Mouse (Mus musculus): ENCODE results near the gene Atp2c2.

The Atp2c2 gene

DNA sequence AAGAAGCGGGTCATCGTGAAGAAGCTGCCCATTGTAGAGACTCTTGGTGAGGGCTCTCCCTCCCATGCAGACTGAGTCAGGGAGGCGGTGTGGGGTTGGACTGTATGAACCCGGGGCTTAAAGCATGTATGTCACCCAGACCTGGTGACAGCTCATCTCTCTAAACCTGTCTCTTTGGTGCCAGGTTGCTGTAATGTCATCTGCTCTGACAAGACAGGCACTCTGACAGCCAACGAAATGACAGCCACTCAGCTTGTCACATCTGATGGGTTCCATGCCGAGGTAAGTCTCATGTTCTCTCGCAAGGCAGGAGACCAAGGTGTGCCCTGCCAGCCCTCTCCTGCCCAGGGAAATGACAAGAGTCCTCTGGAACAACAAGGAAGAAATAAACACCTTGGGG, 42.6 kb downstream of the Atp2c2 start:
- DNase-seq (ENCODE audit: low spot score in 2 of 2), result no peak

GRCm38 (mm10) chr8:119743291-119744026, 43.6 kb downstream of the Atp2c2 start:
- DNase-seq (ENCODE audit: low spot score in 2 of 2), result peak; percentile 28 to 44

DNA sequence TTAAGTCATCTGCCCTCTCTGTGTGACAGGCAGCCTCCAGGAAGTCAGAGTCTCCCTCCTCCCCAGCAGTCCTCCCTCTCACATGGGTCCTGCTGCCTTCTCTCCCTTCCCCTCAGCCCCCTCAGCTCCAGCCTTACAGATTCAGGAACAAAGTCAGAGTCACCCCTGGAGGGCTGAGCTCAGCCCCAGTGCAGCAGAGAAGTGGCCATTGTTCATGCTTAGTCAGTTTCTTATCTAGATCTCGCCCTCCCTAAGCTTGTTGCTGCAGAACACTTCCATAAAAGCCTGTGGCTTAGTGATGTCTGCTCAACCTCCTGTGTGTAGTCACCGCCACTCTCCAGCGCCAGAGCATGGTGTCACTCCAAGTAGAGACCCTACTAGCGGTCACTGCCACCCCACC, 44.8 kb downstream of the Atp2c2 start:
- DNase-seq (ENCODE audit: low spot score in 2 of 2), result no peak

- no peak for DNase-seq (ENCODE audit: low spot score in 2 of 2)
Observed at GRCm38 (mm10) chr8:119755238-119756146, 55.7 kb downstream of the Atp2c2 start.

DNA sequence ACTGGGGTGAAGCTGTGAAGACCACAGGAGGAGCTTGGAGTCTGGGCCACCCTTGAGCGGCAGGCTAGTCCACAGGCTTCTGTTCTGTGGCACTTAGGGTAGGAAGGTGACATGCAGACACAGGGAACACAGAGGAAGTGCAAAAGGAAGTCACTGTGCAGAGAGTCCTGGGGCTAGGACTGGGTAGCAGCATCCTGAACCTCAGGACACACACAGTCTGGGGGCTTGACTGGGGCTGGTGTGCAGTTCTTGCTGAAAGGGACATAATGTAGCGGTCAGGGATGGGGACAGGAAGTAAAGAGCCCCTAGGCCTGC, 56.3 kb downstream of the Atp2c2 start:
- DNase-seq (ENCODE audit: low spot score in 2 of 2), result no peak

DNA sequence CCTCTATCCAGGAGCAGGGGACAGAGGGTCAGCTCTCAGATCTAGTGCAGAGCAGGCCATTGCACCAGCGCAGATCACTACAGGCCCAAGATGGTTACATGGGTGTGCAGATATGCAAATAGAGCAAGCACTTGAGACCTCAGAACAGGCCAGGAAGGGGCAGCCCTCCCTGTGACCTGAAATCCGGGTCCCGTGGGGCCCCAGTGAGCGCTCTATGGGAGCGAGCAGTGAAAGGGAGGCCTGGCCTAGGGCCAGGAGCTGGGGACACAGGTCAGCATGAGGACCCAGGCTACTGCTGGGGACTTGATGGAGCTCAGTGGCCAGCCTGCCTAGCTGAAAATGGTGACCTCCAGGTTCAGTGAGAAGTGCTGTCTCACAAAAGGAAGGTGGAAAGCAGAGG, 56.7 kb downstream of the Atp2c2 start:
- DNase-seq (ENCODE audit: low spot score in 2 of 2), result no peak

DNA sequence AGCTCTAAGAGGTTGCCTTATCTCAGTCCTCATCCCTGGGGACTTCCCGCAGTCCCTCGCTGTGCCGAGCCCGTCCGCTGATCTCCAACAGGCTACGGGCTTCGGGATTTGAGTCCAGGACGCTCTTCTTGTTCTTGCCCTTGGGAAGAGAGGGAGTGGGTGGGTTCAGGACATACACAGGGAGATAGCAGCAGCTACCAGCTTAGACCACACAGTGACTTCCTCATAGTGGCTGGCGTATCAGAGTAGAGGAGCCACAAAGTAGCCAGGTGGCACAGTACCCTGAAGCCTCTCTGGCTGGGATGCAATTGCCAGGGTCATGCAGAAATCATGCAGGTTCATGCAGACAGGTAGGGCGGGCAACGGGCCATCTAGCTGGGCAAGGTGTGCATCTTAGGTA, 61.9 kb downstream of the Atp2c2 start:
- no peak for DNase-seq (ENCODE audit: low spot score in 2 of 2)

- DNase-seq (ENCODE audit: low spot score in 2 of 2), result no peak
Observed at GRCm38 (mm10) chr8:119762226-119763220, 62.7 kb downstream of the Atp2c2 start.

- no peak for DNase-seq (ENCODE audit: low spot score in 2 of 2)
Observed at GRCm38 (mm10) chr8:119765311-119765710, 65.5 kb downstream of the Atp2c2 start.

- no peak for DNase-seq (ENCODE audit: low spot score in 2 of 2)
Observed at GRCm38 (mm10) chr8:119765761-119766444, 66.1 kb downstream of the Atp2c2 start.

- DNase-seq (ENCODE audit: low spot score in 2 of 2), result no peak
Observed at GRCm38 (mm10) chr8:119776668-119777245, 76.9 kb downstream of the Atp2c2 start.

GRCm38 (mm10) chr8:119777765-119778164, 78.0 kb downstream of the Atp2c2 start:
- DNase-seq (ENCODE audit: low spot score in 2 of 2), result peak in 1 of 2 experiments; percentile 28

DNA sequence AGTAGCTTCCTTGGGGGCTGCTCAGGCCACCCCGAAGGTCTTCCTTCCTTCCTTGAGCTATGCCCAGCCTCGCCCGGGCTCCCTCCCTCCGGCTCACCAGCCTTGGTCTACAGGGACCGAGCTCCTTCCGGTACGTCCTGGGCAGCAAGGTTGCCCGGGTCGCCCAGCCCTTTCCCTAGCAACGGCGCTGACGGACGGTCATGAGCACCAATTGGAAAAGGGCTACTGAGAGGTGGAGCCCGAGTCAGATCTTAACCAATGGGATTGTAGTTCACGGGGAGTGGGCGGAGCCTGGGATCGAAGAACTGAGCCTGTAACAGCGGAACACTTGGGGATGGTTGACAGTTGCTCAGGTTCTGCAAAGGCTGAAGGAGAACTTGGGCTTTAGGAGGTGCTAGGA, 78.5 kb downstream of the Atp2c2 start, which contains the start of gene Tldc1:
Tldc1 (minus strand) TSS at position 154 of the 400 bp plus-strand sequence.
- peak; percentile 100 for DNase-seq (ENCODE audit: low spot score in 2 of 2)

DNA sequence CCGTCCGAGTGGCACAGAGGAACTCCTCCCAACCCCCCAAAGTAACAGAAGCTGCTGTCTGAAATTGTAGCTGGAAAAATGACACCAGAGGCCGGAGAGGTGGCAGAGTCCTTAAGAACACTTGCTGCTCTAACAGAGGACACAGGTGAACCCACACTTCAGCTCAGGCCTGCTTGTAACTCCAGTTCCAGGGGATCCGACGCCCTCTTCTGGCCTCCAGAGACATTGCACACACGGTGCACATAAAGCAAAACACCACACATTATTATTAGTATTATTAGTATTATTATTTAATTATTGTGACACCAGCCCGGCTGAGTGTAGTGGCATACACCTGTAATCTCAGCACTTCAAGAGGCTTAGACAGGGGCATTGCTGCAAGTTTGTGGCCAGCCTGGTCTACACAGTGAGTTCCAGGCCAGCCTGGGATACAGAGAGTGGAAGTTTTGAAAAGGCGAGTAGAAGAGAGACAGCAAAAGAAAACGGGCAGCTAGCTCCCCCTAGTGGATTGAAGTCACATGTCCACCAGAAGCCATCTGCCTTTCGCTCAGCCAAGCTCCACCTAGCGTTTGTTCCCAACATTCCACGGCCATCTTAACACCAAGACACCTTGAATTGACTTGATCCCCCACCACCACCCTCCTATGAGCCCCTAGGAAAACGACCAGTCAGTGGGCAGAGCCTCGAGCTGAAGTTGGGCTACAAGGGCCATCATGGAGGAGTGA, 79.4 kb downstream of the Atp2c2 start:
- peak; percentile 85 to 90 for DNase-seq (ENCODE audit: low spot score in 2 of 2)

- no peak for DNase-seq (ENCODE audit: low spot score in 2 of 2)
Observed at GRCm38 (mm10) chr8:119780402-119781049, 80.7 kb downstream of the Atp2c2 start.

DNA sequence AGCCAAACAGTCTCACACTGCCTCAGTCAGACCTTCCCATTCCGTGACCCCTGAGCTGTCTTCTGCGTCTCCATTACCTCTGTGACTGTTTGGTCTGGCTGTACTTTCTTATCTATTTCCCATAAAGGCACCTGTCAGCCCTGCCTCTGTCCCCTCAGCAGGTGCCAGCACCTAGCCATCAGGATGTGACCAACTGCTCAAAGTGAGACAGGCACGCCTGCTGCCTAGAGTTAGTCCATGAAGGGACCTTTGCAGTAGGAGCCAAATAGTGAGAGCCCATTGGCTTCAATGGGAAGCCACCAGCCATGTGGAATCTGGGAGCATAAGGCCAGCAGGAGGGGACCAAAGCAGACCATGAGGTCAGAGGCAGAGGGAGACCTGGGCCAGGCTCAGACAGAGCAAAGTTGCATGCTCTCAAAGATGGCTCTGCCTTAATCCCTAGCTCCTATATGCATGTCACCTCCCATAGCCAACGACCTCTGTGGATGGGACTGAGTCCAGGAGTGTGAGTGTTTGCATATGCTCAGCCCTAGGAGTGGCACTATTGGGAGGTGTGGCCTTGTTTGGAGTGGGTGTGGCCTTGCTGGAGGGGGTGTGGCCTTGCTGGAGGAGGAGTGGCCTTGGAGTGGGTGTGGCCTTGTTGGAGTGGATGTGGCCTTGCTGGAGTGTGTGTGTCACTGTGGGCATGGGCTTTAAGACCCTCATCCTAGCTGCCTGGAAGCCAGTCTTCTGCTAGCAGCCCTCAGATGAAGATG, 81.5 kb downstream of the Atp2c2 start:
- no peak for DNase-seq (ENCODE audit: low spot score in 2 of 2)

DNA sequence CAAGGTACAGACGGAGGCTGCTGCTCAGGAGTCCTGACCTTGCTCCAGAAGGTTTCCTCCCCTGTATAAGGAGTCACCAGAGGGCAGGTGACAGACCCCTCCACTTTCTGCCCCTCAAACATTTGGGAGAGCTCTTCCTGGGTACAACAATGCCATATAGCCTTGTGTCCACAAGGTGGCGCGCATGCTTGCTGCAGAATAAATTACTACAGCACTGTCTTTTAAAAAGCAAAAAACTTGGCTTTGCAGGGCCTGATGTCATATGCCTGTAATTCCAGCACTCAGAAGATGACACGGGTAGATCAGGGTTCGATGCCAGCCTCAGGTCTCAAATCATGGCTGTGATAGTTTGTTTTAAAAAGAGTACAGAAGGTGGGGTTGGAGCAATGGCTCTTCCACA, 82.9 kb downstream of the Atp2c2 start:
- DNase-seq (ENCODE audit: low spot score in 2 of 2), result peak; percentile 85 to 86

- DNase-seq (ENCODE audit: low spot score in 2 of 2), result no peak
Observed at GRCm38 (mm10) chr8:119783579-119783978, 83.8 kb downstream of the Atp2c2 start.

- no peak for DNase-seq (ENCODE audit: low spot score in 2 of 2)
Observed at GRCm38 (mm10) chr8:119784141-119784574, 84.3 kb downstream of the Atp2c2 start.

Measured in right cerebral cortex, adult 2 months (tissue).